Mouse (Mus musculus) liver, embryonic 12.5 days (tissue): ENCODE measurements around the gene Cadps2. TPM values are rescaled to one million over a fixed set of nuclear protein-coding genes. Genes with fewer than 3 reads are reported as not detected.
A peak's percentile ranks its signal among the peaks of the same experiment; 100 is the strongest.

Experiments used
- ATAC-seq: fragments of 200-750 bp; cut with Nextera tagmentation; 2 replicates; pipeline ENCODE4 v1.8.0; 2017; ENCODE audit warnings: moderate number of reproducible peaks, mild to moderate bottlenecking, moderate library complexity
- H3K27ac ChIP-seq: fragments of 300-500 bp; sonication (generic); 2 replicates; pipeline ENCODE4 v1.5.1; 2016; ENCODE audit warnings: mild to moderate bottlenecking
- H3K27me3 ChIP-seq: fragments of 300-500 bp; sonication (generic); replicated peaks from 2 replicates; pipeline ENCODE4 v1.6.1; 2016; ENCODE audit warnings: mild to moderate bottlenecking, moderate library complexity
- H3K36me3 ChIP-seq: fragments of 300-500 bp; sonication (generic); 2 replicates; pipeline ENCODE4 v1.6.1; 2016; ENCODE audit warnings: mild to moderate bottlenecking, moderate library complexity
- H3K4me1 ChIP-seq: fragments of 300-500 bp; sonication (generic); 2 replicates; pipeline ENCODE4 v1.6.1; 2016
- H3K4me2 ChIP-seq: fragments of 300-500 bp; sonication (generic); 2 replicates; pipeline ENCODE4 v1.6.1; 2016; ENCODE audit warnings: mild to moderate bottlenecking, moderate library complexity
- H3K4me3 ChIP-seq: fragments of 300-500 bp; sonication (generic); 2 replicates; pipeline ENCODE4 v1.5.1; 2016; ENCODE audit warnings: mild to moderate bottlenecking, moderate library complexity
- H3K9ac ChIP-seq: fragments of 300-500 bp; sonication (generic); 2 replicates; pipeline ENCODE4 v1.6.1; 2016; ENCODE audit warnings: mild to moderate bottlenecking, moderate library complexity
- H3K9me3 ChIP-seq: fragments of 300-500 bp; sonication (generic); replicated peaks from 2 replicates; pipeline ENCODE4 v1.6.1; 2016; ENCODE audit warnings: mild to moderate bottlenecking, moderate library complexity
- WGBS: fragments of 180-500 bp; shearing (Covaris S2); methylation state at CpG from one replicate; pipeline ENCODE4 v1.1.7; 2016; ENCODE audit not compliant: insufficient replicate concordance; 5-methylcytosine and 5-hydroxymethylcytosine counted together
- polyA plus RNA-seq: library from polyadenylated mRNA; unstranded; fragments of >200 nt; fragmentation: Nextera tagmentation; extraction: Ambion mirVana; gene quantifications from 2 replicates; pipeline ENCODE4 v1.2.1, GENCODE M21; 2016

Gene Cadps2
- 0.11 and 0.13 TPM in 2 replicates for polyA plus RNA-seq

DNA sequence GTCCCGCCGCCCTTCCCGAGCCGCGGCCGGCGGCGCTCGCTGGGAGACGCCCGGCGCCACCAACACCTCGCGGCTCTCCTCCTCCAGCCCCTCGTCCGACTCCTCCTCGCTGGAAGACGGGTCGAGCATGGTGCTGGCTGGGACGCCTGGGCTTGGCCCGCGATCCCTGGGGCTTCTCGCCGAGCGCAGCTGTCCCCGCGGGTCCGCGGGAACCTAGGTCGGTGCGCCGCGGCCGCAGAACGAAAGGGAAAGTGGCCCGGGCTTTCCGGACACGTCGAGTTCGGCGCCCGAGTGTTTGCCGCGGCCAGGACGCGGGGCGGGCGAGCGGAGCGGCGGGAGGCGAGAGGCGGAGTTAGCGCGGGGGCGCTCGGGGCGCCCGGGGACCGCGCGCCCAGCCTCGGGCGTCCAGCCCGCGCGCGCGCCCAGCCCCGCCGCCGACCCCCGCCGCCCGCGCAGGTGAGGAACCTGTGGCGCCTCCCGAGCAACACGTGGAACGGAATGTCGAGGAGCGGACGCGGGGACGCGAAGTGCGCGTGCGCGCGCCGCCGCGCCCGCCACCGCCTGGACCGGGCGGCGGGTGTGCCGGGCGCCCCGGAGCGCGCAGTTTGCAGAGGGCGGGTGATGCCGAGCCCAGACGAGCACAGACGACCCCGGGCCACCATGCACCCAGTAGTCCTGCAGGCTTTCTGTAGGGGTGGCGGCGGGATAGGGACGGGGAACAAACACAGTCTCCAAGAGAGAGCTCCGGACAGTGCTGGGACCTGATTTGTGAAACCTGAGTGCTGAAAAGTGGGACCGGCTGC, at the start of gene Cadps2:
Cadps2 (minus strand) TSS at position 413 of the 803 bp plus-strand sequence.
- Histone ChIP-seq H3K9me3 (no peaks in the 10 kb centered on the region), H3K4me3 (peak within 1 kb of the TSS; percentile 57), H3K27me3 (peaks cover 41% of the 10 kb centered on the region), H3K27ac (no peak within 1 kb of the TSS), H3K4me1 (no peaks in the 10 kb centered on the region), H3K4me2 (peak within 1 kb of the TSS; percentile 68), H3K36me3 (no peaks in the 10 kb centered on the region), H3K9ac (no peak within 1 kb of the TSS; the same call in 1 of the 2 replicates)
- 1% methylated on average over 89 of the region's 114 CpGs for WGBS
- peak; percentile 35 for ATAC-seq

DNA sequence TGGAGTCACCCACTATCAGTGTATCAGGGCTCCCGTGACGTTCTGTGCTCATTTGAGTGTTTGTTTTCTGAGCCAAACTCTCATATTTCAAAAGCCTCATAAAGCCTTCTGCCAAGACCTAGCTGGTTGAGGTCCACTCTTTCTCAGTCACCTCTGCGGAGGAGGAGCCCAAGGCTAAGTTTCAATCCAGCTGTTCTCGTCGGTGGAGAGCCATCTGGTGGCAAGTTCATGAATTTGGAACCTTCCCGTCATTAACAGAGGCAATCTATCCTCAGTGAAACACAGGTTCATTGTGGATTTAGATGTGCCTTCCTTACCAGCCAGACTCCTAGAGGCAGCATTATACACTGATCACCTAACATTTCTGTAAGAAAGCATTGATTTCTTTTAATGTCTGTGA, 47.2 kb upstream of the Cadps2 start:
- Histone ChIP-seq H3K36me3 (no peaks in the 10 kb centered on the region), H3K4me1 (no peaks in the 10 kb centered on the region), H3K4me2 (no peak overlapping the region), H3K27ac (no peak overlapping the region), H3K4me3 (no peak overlapping the region), H3K27me3 (no peaks in the 10 kb centered on the region), H3K9me3 (no peaks in the 10 kb centered on the region), H3K9ac (no peak overlapping the region)
- ATAC-seq = no peak
- WGBS = 23% methylated on average over 6 of the region's 6 CpGs

DNA sequence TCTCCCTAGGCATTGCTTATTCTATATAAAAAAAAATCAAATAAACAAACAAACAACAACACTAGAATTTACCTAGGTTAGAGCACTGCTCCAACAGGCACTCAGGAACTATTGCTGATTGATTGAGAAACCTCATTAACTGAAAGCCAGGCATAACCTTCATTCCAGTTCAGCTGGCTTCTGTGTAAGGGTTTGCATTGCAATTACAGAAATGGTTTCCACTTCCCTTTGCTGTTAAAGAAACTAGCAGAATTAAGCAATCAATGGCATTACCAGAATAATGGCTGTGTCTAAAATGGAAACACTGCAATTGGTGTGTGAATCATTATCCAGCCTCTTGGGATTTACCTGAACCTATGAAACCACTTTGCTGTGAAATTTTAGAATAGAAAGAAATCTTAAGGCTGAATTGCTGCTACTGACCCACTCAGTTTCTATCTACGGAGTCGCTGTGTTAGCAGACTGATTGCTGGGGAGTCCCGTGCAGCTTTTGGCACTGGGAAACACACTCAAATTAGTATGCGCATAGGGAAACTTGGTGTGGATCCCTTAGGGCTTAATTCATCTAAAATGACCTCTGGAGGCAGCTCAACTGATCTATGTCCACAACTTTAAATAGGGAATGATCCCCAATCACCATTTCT, 37.7 kb upstream of the Cadps2 start:
- WGBS = 76% methylated on average over 4 of the region's 4 CpGs
- no peak overlapping the region for H3K4me2 ChIP-seq
- no peaks in the 10 kb centered on the region for H3K4me1 ChIP-seq
- H3K9me3 ChIP-seq = no peaks in the 10 kb centered on the region
- H3K9ac ChIP-seq = no peak overlapping the region
- no peak for ATAC-seq
- no peak overlapping the region for H3K4me3 ChIP-seq
- no peaks in the 10 kb centered on the region for H3K27me3 ChIP-seq
- H3K27ac ChIP-seq = no peak overlapping the region
- H3K36me3 ChIP-seq = no peaks in the 10 kb centered on the region

DNA sequence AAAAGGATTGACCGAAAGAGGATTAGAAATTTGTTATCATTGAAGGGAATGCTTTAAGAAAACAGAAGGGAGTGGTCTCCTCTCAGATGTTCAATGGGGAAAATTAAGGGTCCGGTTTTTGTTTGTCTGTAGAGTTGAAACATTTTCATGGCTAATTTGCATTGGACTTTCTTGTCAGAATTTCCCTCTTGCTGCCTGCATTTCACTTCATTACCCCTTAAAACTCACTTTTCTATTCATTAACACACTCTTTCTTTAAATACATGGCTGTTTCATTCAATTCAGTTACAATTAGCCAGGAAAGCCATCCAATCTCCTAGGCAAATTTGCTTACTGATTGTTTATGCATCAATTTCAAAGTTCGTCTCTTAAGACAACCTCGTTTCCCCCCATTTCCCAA, 37.1 kb upstream of the Cadps2 start:
- H3K36me3 ChIP-seq = no peaks in the 10 kb centered on the region
- no peak overlapping the region for H3K27ac ChIP-seq
- no peak overlapping the region for H3K9ac ChIP-seq
- no peaks in the 10 kb centered on the region for H3K27me3 ChIP-seq
- ATAC-seq = no peak
- no peaks in the 10 kb centered on the region for H3K9me3 ChIP-seq
- H3K4me1 ChIP-seq = no peaks in the 10 kb centered on the region
- 40% methylated on average over 4 of the region's 4 CpGs for WGBS
- H3K4me2 ChIP-seq = no peak overlapping the region
- H3K4me3 ChIP-seq = no peak overlapping the region

DNA sequence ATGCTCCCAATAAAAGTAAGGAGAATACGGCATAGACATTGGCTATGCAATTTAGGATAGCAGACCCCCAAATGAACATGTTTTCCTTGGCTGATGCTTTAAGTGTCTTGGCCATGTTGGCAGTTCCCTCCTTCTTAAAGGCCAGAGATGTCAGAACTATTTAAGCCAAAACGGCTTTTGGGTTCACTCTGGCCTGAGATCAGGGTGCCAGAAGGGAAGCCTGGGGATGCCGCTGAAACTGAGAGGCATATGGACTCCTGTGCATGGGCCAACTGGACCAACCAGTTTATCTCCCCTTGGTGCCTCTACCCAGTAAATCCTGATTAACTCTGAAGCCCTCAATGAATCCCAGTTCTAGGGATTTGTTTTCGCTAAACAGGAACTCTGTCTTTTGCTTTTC, 34.6 kb upstream of the Cadps2 start:
- no peaks in the 10 kb centered on the region for H3K9me3 ChIP-seq
- H3K27me3 ChIP-seq = no peaks in the 10 kb centered on the region
- no peaks in the 10 kb centered on the region for H3K4me1 ChIP-seq
- WGBS = 72% methylated on average over 4 of the region's 4 CpGs
- H3K4me2 ChIP-seq = no peak overlapping the region
- H3K9ac ChIP-seq = no peak overlapping the region
- H3K27ac ChIP-seq = no peak overlapping the region
- no peaks in the 10 kb centered on the region for H3K36me3 ChIP-seq
- H3K4me3 ChIP-seq = no peak overlapping the region
- ATAC-seq = no peak

DNA sequence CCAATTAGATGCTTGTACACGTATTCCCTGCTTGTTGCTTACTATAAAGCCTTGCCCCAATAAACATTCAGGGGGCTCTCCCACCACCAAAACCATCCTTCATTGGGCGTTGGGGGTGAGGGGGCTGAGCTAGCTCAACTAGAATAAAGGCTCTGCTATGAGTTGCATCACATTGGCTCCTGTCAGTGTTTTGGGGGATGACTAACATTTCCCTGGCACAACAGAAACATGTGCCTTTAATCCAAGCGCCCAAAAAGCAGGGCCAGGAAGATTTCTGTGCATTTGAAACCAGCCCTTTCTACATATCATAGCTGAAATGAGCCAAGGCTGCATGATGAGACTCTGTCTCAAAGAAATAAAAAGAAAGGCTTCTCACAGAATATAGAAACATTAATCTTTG, 34.0 kb upstream of the Cadps2 start:
- ATAC-seq = no peak
- Histone ChIP-seq H3K9me3 (no peaks in the 10 kb centered on the region), H3K4me3 (no peak overlapping the region), H3K4me1 (no peaks in the 10 kb centered on the region), H3K27me3 (no peaks in the 10 kb centered on the region), H3K9ac (no peak overlapping the region), H3K27ac (no peak overlapping the region), H3K36me3 (no peaks in the 10 kb centered on the region), H3K4me2 (no peak overlapping the region)
- 49% methylated on average over 3 of the region's 3 CpGs for WGBS

DNA sequence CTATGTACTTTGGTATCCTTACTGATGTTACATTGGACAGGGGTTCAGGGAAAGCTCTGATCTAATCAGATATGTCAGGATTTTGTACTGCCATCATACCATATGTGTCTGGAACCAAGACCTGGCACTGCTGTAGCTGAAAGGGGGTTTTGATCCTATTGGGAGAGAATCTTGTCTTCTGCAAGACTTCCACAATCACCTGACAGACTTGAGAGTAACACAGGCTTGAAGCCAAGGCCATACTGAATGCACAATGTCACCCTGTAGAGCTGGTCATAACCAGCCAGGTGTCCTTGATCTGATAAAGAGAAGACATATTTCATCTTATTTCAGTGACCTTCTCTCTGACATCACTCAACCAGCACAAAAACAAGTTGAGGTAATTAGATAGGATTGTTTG, 30.8 kb upstream of the Cadps2 start:
- Histone ChIP-seq H3K9me3 (no peaks in the 10 kb centered on the region), H3K27ac (no peak overlapping the region), H3K4me2 (no peak overlapping the region), H3K4me1 (no peaks in the 10 kb centered on the region), H3K27me3 (no peaks in the 10 kb centered on the region), H3K4me3 (no peak overlapping the region), H3K9ac (no peak overlapping the region), H3K36me3 (no peaks in the 10 kb centered on the region)
- ATAC-seq = no peak

DNA sequence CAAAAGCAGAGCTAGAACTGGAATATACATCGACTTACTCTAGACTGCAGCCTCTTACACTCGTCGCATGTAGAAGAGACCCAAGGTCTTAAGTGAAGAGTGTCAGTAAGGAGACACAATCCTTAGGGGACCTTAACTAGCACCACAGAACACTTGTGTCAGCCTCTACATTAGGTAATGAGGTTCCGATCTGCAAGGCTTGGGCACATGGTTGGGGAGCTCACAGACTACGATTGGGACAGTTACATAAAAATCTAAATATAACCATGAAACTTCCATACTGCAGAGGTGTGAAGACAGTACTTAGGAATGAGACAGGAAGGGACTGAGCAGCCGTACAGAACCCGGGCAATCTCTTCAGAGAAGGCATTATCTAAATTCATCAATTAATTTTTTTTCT, 27.1 kb upstream of the Cadps2 start:
- Histone ChIP-seq H3K9me3 (no peaks in the 10 kb centered on the region), H3K27me3 (no peaks in the 10 kb centered on the region), H3K4me2 (no peak overlapping the region), H3K36me3 (no peaks in the 10 kb centered on the region), H3K9ac (no peak overlapping the region), H3K4me1 (no peaks in the 10 kb centered on the region), H3K4me3 (no peak overlapping the region), H3K27ac (no peak overlapping the region)
- 76% methylated on average over 7 of the region's 7 CpGs for WGBS
- no peak for ATAC-seq

DNA sequence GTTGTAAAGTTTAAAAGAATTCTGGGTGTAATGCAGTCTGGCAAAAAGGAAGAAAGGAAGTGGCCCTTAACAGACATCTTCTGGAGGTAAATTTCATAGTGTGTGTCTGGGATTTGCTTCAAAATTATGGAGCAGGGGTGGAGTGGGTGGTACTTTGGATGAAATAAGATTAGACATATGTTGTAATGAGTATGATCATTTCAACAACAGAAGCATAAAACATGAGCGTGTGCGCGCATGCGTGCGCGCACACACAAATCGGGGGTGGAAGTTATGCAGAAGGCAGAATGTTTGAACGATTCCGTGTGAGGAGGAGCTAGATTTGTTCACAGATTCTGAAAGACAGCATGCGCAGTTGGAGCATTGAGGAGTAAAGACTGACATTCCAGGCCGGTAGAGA, 14.2 kb upstream of the Cadps2 start:
- no peaks in the 10 kb centered on the region for H3K4me1 ChIP-seq
- no peak overlapping the region for H3K4me2 ChIP-seq
- no peaks in the 10 kb centered on the region for H3K9me3 ChIP-seq
- no peak overlapping the region for H3K27ac ChIP-seq
- no peak for ATAC-seq
- no peak overlapping the region for H3K9ac ChIP-seq
- no peak overlapping the region for H3K4me3 ChIP-seq
- 87% methylated on average over 11 of the region's 11 CpGs for WGBS
- H3K27me3 ChIP-seq = no peaks in the 10 kb centered on the region
- no peaks in the 10 kb centered on the region for H3K36me3 ChIP-seq

DNA sequence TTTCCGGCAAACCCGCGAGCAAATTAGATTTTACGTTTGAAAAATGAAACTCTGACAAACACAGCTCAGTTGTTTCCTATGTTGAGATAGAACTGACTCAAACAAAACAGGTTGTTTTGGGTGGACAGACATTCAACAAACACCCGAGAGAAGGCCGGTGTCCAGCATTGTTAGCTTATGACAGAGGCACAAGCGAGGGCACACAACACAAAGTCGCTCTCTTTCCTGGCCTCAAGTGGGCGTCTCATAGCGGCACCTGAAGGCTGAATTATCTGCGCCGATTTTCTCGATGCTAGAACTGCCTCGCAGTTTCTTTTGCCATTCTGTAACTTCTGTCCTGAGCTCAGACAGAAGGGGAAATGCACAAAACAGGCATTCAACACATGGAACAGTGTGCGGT, 780 bp upstream of the Cadps2 start:
- Histone ChIP-seq H3K27ac (no peak overlapping the region), H3K9me3 (no peaks in the 10 kb centered on the region), H3K4me2 (peak overlapping the region; percentile 68), H3K4me1 (no peaks in the 10 kb centered on the region), H3K9ac (no peak overlapping the region), H3K27me3 (peaks cover 41% of the 10 kb centered on the region), H3K4me3 (peak overlapping the region; percentile 57), H3K36me3 (no peaks in the 10 kb centered on the region)
- WGBS = 3% methylated on average over 15 of the region's 15 CpGs
- ATAC-seq = no peak

DNA sequence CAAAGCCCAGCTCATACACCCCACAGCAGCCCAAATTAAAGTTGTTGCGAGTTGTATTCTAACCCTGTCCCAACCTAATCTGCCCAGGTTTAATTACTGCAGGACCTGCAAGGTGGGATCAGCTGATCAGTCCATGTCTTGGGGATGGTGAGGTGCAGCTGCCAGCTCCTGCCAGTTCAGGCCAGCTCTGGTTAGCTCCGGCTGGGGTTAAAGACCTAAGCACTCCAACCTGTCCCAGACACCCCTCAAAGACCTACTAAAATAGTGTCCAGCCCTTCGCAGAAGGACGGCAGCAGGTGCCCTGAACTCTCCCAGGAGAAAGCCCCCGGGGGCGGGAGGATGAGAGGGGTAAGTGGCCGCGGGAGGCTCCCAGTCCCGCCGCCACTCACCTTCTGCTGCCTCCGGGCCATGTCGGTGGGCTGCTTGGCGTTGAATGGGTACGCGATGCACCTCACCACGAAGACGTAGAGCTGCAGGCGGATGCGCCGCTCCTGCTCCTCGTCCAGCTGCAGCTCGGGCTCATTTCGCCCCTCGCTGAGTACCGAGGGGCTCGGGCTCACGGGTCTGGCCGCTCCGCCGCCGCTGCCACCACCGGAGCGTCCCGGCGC, 716 bp downstream of the Cadps2 start:
- Histone ChIP-seq H3K4me3 (peak overlapping the region; percentile 57), H3K4me2 (peak overlapping the region; percentile 68), H3K9me3 (no peaks in the 10 kb centered on the region), H3K27ac (no peak overlapping the region), H3K9ac (no peak overlapping the region; the same call in 1 of the 2 replicates), H3K4me1 (no peaks in the 10 kb centered on the region), H3K36me3 (no peaks in the 10 kb centered on the region), H3K27me3 (peaks cover 41% of the 10 kb centered on the region)
- no peak for ATAC-seq
- 2% methylated on average over 35 of the region's 35 CpGs for WGBS

DNA sequence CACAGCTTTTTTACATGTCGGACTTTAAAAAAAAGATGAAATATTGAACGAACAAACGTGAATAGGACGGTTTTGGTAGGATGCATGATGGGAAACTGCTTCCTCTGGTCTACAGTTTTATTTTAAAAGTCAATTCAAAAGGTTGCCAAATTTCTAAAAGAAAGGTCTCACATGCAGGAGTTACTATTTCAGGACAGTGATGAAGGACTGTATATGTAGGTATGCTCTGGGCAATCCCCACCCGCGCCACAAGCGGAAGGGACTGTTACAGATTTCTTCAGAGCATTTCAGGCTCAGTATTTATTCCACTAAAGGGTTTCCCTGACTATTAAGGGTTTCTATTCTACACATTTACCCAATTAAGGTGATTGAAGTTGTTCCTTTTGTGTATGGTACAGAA, 1.6 kb downstream of the Cadps2 start:
- Histone ChIP-seq H3K9me3 (no peaks in the 10 kb centered on the region), H3K27ac (no peak overlapping the region), H3K4me2 (no peak overlapping the region), H3K9ac (no peak overlapping the region), H3K27me3 (peaks cover 41% of the 10 kb centered on the region), H3K36me3 (no peaks in the 10 kb centered on the region), H3K4me3 (no peak overlapping the region), H3K4me1 (no peaks in the 10 kb centered on the region)
- ATAC-seq = no peak
- 78% methylated on average over 7 of the region's 7 CpGs for WGBS
